8 mouse cellular contexts compared by ENCODE assay signal in genomic region chr12:99562073-99562866, GRCm38 (mm10). TPM values are rescaled to one million over a fixed set of nuclear protein-coding genes. Genes with fewer than 3 reads are reported as not detected.
DNase-seq lines count a peak whose midpoint lies in the region; ATAC-seq lines count a peak whose summit lies in the region.

No protein-coding gene starts in this region.

- peak; percentile 62 for DNase-seq in NIH3T3 (ENCODE audit: low read depth)
- DNase-seq in cerebellum, adult 18-20 months: peak; percentile 67 to 76
- peak; percentile 37 for DNase-seq in layer of hippocampus, adult 9-11 months
- peak; percentile 58 for DNase-seq in ovary, postnatal 36 days (ENCODE audit: low spot score)
- peak; percentile 32 for DNase-seq in urinary bladder, postnatal 25 days (ENCODE audit: low spot score)

- no peaks in the 10 kb centered on the region for H3K9me3 ChIP-seq in forebrain, embryonic 16.5 days (ENCODE audit: control insufficient read depth, low read length)
- no peaks in the 10 kb centered on the region for H3K9me3 ChIP-seq in lung, embryonic 16.5 days (ENCODE audit: control insufficient read depth, low read length)

- H3K4me2 ChIP-seq in forebrain, embryonic 16.5 days (ENCODE audit: low read length): peak overlapping the region; percentile 70
- H3K4me2 ChIP-seq in lung, embryonic 16.5 days (ENCODE audit: low read depth, low read length): peak overlapping the region; percentile 83

- peak; percentile 61 for ATAC-seq in forebrain, embryonic 16.5 days
- peak; percentile 9 to 44; a peak in 2 of 4 replicates for ATAC-seq in hematopoietic stem cell, adult 5-6 weeks (replicated peaks in 1 of 2; ENCODE audit: insufficient read depth in 1 of 2, low FRiP score in 2 of 2, low TSS enrichment in 1 of 2, low read depth in 1 of 2, poor library complexity in 2 of 2, severe bottlenecking in 2 of 2)
- ATAC-seq in lung, embryonic 16.5 days (ENCODE audit: low read depth): peak; percentile 51; the same call in 1 of the 2 replicates

- H3K4me1 ChIP-seq in forebrain, embryonic 16.5 days (replicated peaks; ENCODE audit: control insufficient read depth, insufficient read depth, low read length): peaks cover 21% of the 10 kb centered on the region
- peaks cover 33% of the 10 kb centered on the region for H3K4me1 ChIP-seq in lung, embryonic 16.5 days (replicated peaks; ENCODE audit: control insufficient read depth, insufficient read depth, low read length)

- peak overlapping the region; percentile 78 for H3K4me3 ChIP-seq in forebrain, embryonic 16.5 days (replicated peaks; ENCODE audit: low read length)
- H3K4me3 ChIP-seq in lung, embryonic 16.5 days (ENCODE audit: low read length): peak overlapping the region; percentile 60

- no peaks in the 10 kb centered on the region for H3K36me3 ChIP-seq in forebrain, embryonic 16.5 days (ENCODE audit: control insufficient read depth, insufficient read depth)
- no peaks in the 10 kb centered on the region for H3K36me3 ChIP-seq in lung, embryonic 16.5 days (ENCODE audit: control insufficient read depth, insufficient read depth, low read length)

- WGBS in forebrain, embryonic 16.5 days: under 1% methylated on average over 24 of the region's 24 CpGs
- 0% methylated on average over 24 of the region's 24 CpGs for WGBS in lung, embryonic 16.5 days

- peak overlapping the region; percentile 73 for H3K27ac ChIP-seq in forebrain, embryonic 16.5 days (ENCODE audit: low read length)
- H3K27ac ChIP-seq in lung, embryonic 16.5 days (ENCODE audit: low read length): peak overlapping the region; percentile 87

- H3K9ac ChIP-seq in forebrain, embryonic 16.5 days (replicated peaks; ENCODE audit: low read depth, low read length): peak overlapping the region; percentile 68
- H3K9ac ChIP-seq in lung, embryonic 16.5 days (ENCODE audit: low read length): peak overlapping the region; percentile 72

- H3K27me3 ChIP-seq in forebrain, embryonic 16.5 days (replicated peaks; ENCODE audit: control insufficient read depth, insufficient read depth, low read length): no peaks in the 10 kb centered on the region
- H3K27me3 ChIP-seq in lung, embryonic 16.5 days (ENCODE audit: control insufficient read depth, insufficient read depth, low read depth, low read length): no peaks in the 10 kb centered on the region

RNA-seq across cellular contexts. Expression of gene Foxn3, which starts 1.1 kb away (rescaled TPM):
- 71.0 and 78.0 TPM in 2 replicates for polyA plus RNA-seq in forebrain, embryonic 16.5 days (2015; fragmentation: Nextera tagmentation; extraction: Ambion mirVana)
- total RNA-seq in hematopoietic stem cell, adult 5-6 weeks (2017): 50.9 and 62.3 TPM in 2 replicates
- 60.4 and 60.8 TPM in 2 replicates for polyA plus RNA-seq in lung, embryonic 16.5 days (2015; fragmentation: Nextera tagmentation; extraction: Ambion mirVana)

Comparison
In these comparisons a context has a peak if more than half of its experiments do, and no peak if none do; other contexts are left out.
1. Peak in every context shown above with its lines: DNase-seq, ATAC-seq, H3K4me3 ChIP-seq and H3K27ac ChIP-seq.